Mouse (Mus musculus) gastrocnemius, adult 18-20 months (tissue): Measurements from ENCODE around the gene Dlg4. TPM values are rescaled to one million over a fixed set of nuclear protein-coding genes. Genes with fewer than 3 reads are reported as not detected.

Source experiments
- microRNA-seq: library from miRNA; unstranded; fragments of <30 nt; microRNA quantifications from one replicate; pipeline ENCODE4 v1.2.0, GENCODE M21; 2021
- total RNA-seq, 2 experiments: library from RNA; stranded (reverse); gene quantifications; 2 replicates each; pipeline ENCODE4 v1.2.3; 2021

Gene Dlg4
- total RNA-seq, 2 experiments from 2014 or later: 3.4 to 5.3 TPM

Small RNA genes lying within 50 kb of the gene (microRNA-seq; reads per million reads assigned to microRNA genes)
- not detected for gene Gm44349
- gene Mir324: 790 reads per million, percentile 81 among the genes with 10 or more reads in this experiment

Other genes with a start within 250 kb of the Dlg4 start
- 10 to 100 TPM; 30.6 to 31.2 TPM for gene Chrnb1, start 221.0 kb upstream of the Dlg4 start, total RNA-seq
- 1 to 10 TPM; 3.5 to 4.0 TPM for gene Fgf11, start 215.1 kb upstream of the Dlg4 start, total RNA-seq
- under 1 TPM; 0.14 to 0.18 TPM for gene Tmem102, start 211.3 kb upstream of the Dlg4 start, total RNA-seq
- not detected for gene Gm39566, start 201.6 kb upstream of the Dlg4 start, total RNA-seq
- gene Spem2, start 198.5 kb upstream of the Dlg4 start, total RNA-seq: not detected
- not detected for gene Spem1, start 194.8 kb upstream of the Dlg4 start, total RNA-seq
- gene Nlgn2, start 179.2 kb upstream of the Dlg4 start, total RNA-seq: 1 to 10 TPM; 1.9 to 2.9 TPM
- 100 to 1,000 TPM; 141 to 164 TPM for gene Tmem256, start 178.4 kb upstream of the Dlg4 start, total RNA-seq
- gene Plscr3, start 170.6 kb upstream of the Dlg4 start, total RNA-seq: 10 to 100 TPM; 10.1 to 12.7 TPM
- gene Tnk1, start 158.2 kb upstream of the Dlg4 start, total RNA-seq: under 1 TPM in 1 of 2 experiments, not detected in 1; 0.07 TPM
- gene Tmem95, start 138.9 kb upstream of the Dlg4 start, total RNA-seq: not detected
- gene Kctd11, start 135.5 kb upstream of the Dlg4 start, total RNA-seq: 1 to 10 TPM; 1.3 to 1.5 TPM
- under 1 TPM; 0.21 to 0.30 TPM for gene Acap1, start 121.4 kb upstream of the Dlg4 start, total RNA-seq
- under 1 TPM; 0.24 to 0.25 TPM for gene 2810408A11Rik, start 116.0 kb upstream of the Dlg4 start, total RNA-seq
- gene Neurl4, start 115.9 kb upstream of the Dlg4 start, total RNA-seq: 10 to 100 TPM; 25.9 to 27.4 TPM
- gene Gps2, start 103.1 kb upstream of the Dlg4 start, total RNA-seq: 10 to 100 TPM; 50.8 to 55.8 TPM
- 100 to 1,000 TPM; 408 to 425 TPM for gene Eif5a, start 95.0 kb upstream of the Dlg4 start, total RNA-seq
- 10 to 100 TPM in 1 of 2 experiments, 1 to 10 TPM in 1; 9.3 to 11.4 TPM for gene Ybx2, start 81.1 kb upstream of the Dlg4 start, total RNA-seq
- 100 to 1,000 TPM; 424 to 439 TPM for gene Slc2a4, start 68.8 kb upstream of the Dlg4 start, total RNA-seq
- gene Cldn7, start 52.2 kb upstream of the Dlg4 start, total RNA-seq: not detected
- 100 to 1,000 TPM; 222 to 237 TPM for gene Ctdnep1, start 35.8 kb upstream of the Dlg4 start, total RNA-seq
- gene Elp5, start 34.4 kb upstream of the Dlg4 start, total RNA-seq: 10 to 100 TPM; 35.1 to 35.3 TPM
- 100 to 1,000 TPM; 211 to 222 TPM for gene Gabarap, start 25.8 kb upstream of the Dlg4 start, total RNA-seq
- gene Phf23, start 21.2 kb upstream of the Dlg4 start, total RNA-seq: 10 to 100 TPM; 18.0 to 19.2 TPM
- 1 to 10 TPM; 3.5 to 4.3 TPM for gene Dvl2, start 16.3 kb upstream of the Dlg4 start, total RNA-seq
- gene Acadvl, start 1.5 kb upstream of the Dlg4 start, total RNA-seq: 100 to 1,000 TPM; 319 to 378 TPM
- not detected for gene Asgr1, start 37.1 kb downstream of the Dlg4 start, total RNA-seq
- gene Asgr2, start 75.7 kb downstream of the Dlg4 start, total RNA-seq: under 1 TPM in 1 of 2 experiments, not detected in 1; 0.47 TPM
- 1 to 10 TPM in 1 of 2 experiments, under 1 TPM in 1; 0.87 to 2.0 TPM for gene Mgl2, start 113.4 kb downstream of the Dlg4 start, total RNA-seq
- gene Clec10a, start 139.3 kb downstream of the Dlg4 start, total RNA-seq: 1 to 10 TPM; 3.2 to 3.3 TPM
- under 1 TPM in 1 of 2 experiments, not detected in 1; 0.50 TPM for gene Slc16a11, start 195.8 kb downstream of the Dlg4 start, total RNA-seq
- gene Slc16a13, start 204.1 kb downstream of the Dlg4 start, total RNA-seq: under 1 TPM; 0.14 to 0.50 TPM
- gene Bcl6b, start 212.9 kb downstream of the Dlg4 start, total RNA-seq: 1 to 10 TPM in 1 of 2 experiments, under 1 TPM in 1; 0.82 to 5.1 TPM
- 10 to 100 TPM; 30.3 to 30.7 TPM for gene 0610010K14Rik, start 221.0 kb downstream of the Dlg4 start, total RNA-seq
- gene Gm21988, start 222.9 kb downstream of the Dlg4 start, total RNA-seq: 1 to 10 TPM; 3.2 to 3.3 TPM
- gene Rnasek, start 222.9 kb downstream of the Dlg4 start, total RNA-seq: 100 to 1,000 TPM; 120 to 133 TPM
- gene Alox12, start 238.4 kb downstream of the Dlg4 start, total RNA-seq: 1 to 10 TPM; 1.2 to 1.5 TPM